Mouse (Mus musculus) MEL (cell line): ENCODE data around the gene Caprin1.

Experiments
- CHD2 ChIP-seq: IDR thresholded peaks from 2 replicates; pipeline ENCODE4 v1.6.1; 2011; ENCODE audit warnings: low read length, improper control_type of control experiment
- CTCF ChIP-seq, 3 experiments: IDR thresholded peaks in 2 of 3; conservative IDR thresholded peaks in 1 of 3; 2 replicates each; pipeline ENCODE4 v1.5.1; 2011 to 2012; ENCODE audit warnings: low read length in 3 of 3, low read depth in 2 of 3, mild to moderate bottlenecking in 2 of 3, improper control_type of control experiment in 1 of 3, inconsistent platforms in 1 of 3, mixed read lengths in 1 of 3, moderate library complexity in 1 of 3; ENCODE audit not compliant: control insufficient read depth in 1 of 3, insufficient read depth in 1 of 3, poor library complexity in 1 of 3, severe bottlenecking in 1 of 3
- ETS1 ChIP-seq: IDR thresholded peaks from 2 replicates; pipeline ENCODE4 v1.6.1; 2012; ENCODE audit warnings: low read depth, mild to moderate bottlenecking, inconsistent platforms, low read length, improper control_type of control experiment, moderate library complexity
- GATA1 ChIP-seq: IDR thresholded peaks from 2 replicates; pipeline ENCODE4 v1.6.1; 2011; ENCODE audit warnings: low read depth, low read length, improper control_type of control experiment
- MAFK ChIP-seq: IDR thresholded peaks from 2 replicates; pipeline ENCODE4 v1.6.1; 2011; ENCODE audit warnings: low read depth, mild to moderate bottlenecking, low read length, improper control_type of control experiment, borderline replicate concordance
- MXI1 ChIP-seq: IDR thresholded peaks from 2 replicates; pipeline ENCODE4 v1.6.1; 2011; ENCODE audit warnings: mild to moderate bottlenecking, low read depth, low read length, improper control_type of control experiment
- POLR2A ChIP-seq, 2 experiments: IDR thresholded peaks; 2 replicates each; pipeline ENCODE4 v1.6.1; 2011 to 2012; ENCODE audit warnings: low read length in 2 of 2, mild to moderate bottlenecking in 2 of 2, control low read depth in 1 of 2, improper control_type of control experiment in 1 of 2, low read depth in 1 of 2, moderate library complexity in 1 of 2; ENCODE audit not compliant: control insufficient read depth in 1 of 2, insufficient read depth in 1 of 2, poor library complexity in 1 of 2
- TCF12 ChIP-seq: IDR thresholded peaks from 2 replicates; pipeline ENCODE4 v1.6.1; 2014; ENCODE audit warnings: low read depth, mild to moderate bottlenecking, inconsistent platforms, low read length, improper control_type of control experiment, moderate library complexity

- TF ChIP-seq CTCF (IDR thresholded peaks at IDR 0.05 in 2 of 3, conservative IDR thresholded peaks at IDR 0.05 in 1 of 3; ENCODE audit: control insufficient read depth in 1 of 3, insufficient read depth in 1 of 3, low read depth in 2 of 3, low read length in 3 of 3, poor library complexity in 1 of 3, severe bottlenecking in 1 of 3) (no peak), MAFK (no peak), CHD2 (no peak), TCF12 (no peak), GATA1 (no peak), MXI1 (no peak), POLR2A (IDR thresholded peaks at IDR 0.05; ENCODE audit: control insufficient read depth in 1 of 2, insufficient read depth in 1 of 2, low read depth in 1 of 2, low read length in 2 of 2, poor library complexity in 1 of 2) (no peak), ETS1 (no peak)
Measured at GRCm38 (mm10) chr2:103811465-103812191, 14.2 kb upstream of the Caprin1 start.
